Mouse (Mus musculus) liver, postnatal 0 days (tissue): Measurements from ENCODE around the gene Strip2.

Source experiments
- CTCF ChIP-seq: sonication (generic); IDR thresholded peaks from 2 replicates; pipeline ENCODE4 v1.5.1; 2016; ENCODE audit warnings: antibody characterized with exemption, low read depth
- EP300 ChIP-seq: IDR thresholded peaks from 2 replicates; pipeline ENCODE4 v1.6.1; 2016; ENCODE audit warnings: antibody characterized with exemption, low read depth, mild to moderate bottlenecking

GRCm38 (mm10) chr6:29876782-29877181, 40.0 kb upstream of the Strip2 start:
- TF ChIP-seq EP300 (no peak), CTCF (no peak)
